Mouse (Mus musculus) testis, adult 2 months (tissue): ENCODE results near the gene Wfdc3. TPM values are rescaled to one million over a fixed set of nuclear protein-coding genes. Genes with fewer than 3 reads are reported as not detected.
A peak's percentile ranks its signal among the peaks of the same experiment; 100 is the strongest.

Experiments used
- H3K27ac ChIP-seq: fragments of 200-500 bp; 2 replicates; pipeline ENCODE4 v1.5.1; 2012; ENCODE audit warnings: low read depth, low read length; ENCODE audit not compliant: control insufficient read depth, insufficient read depth
- H3K27me3 ChIP-seq: fragments of 200-500 bp; 2 replicates; pipeline ENCODE4 v1.6.1; 2012; ENCODE audit warnings: mild to moderate bottlenecking, low read length, moderate library complexity; ENCODE audit not compliant: control insufficient read depth, insufficient read depth
- H3K36me3 ChIP-seq: fragments of 200-500 bp; 2 replicates; pipeline ENCODE4 v1.6.1; 2012; ENCODE audit warnings: mild to moderate bottlenecking, low read length; ENCODE audit not compliant: control insufficient read depth, insufficient read depth
- H3K4me1 ChIP-seq: fragments of 200-500 bp; 2 replicates; pipeline ENCODE4 v1.6.1; 2012; ENCODE audit warnings: low read length; ENCODE audit not compliant: control insufficient read depth, insufficient read depth
- H3K4me3 ChIP-seq: fragments of 200-500 bp; 2 replicates; pipeline ENCODE4 v1.5.1; 2012; ENCODE audit warnings: low read depth, mild to moderate bottlenecking, low read length, moderate library complexity, mixed read lengths; ENCODE audit not compliant: control insufficient read depth
- CTCF ChIP-seq: fragments of 200-500 bp; IDR thresholded peaks from 2 replicates; pipeline ENCODE4 v1.5.1; 2012; ENCODE audit warnings: low read depth, mild to moderate bottlenecking, inconsistent platforms, low read length, moderate library complexity; ENCODE audit not compliant: control insufficient read depth, insufficient read depth, insufficient replicate concordance
- POLR2A ChIP-seq: fragments of 200-500 bp; IDR thresholded peaks from 2 replicates; pipeline ENCODE4 v1.6.1; 2012; ENCODE audit warnings: low read depth, mild to moderate bottlenecking, inconsistent platforms, low read length, moderate library complexity; ENCODE audit not compliant: control insufficient read depth
- polyA plus RNA-seq: library from polyadenylated mRNA; depleted of rRNA; stranded (reverse); fragments of >200 nt; gene quantifications from 2 replicates; pipeline ENCODE4 v1.2.3, GENCODE M21; 2012

Wfdc3 gene
- polyA plus RNA-seq, 1 experiment, result 120 TPM

DNA sequence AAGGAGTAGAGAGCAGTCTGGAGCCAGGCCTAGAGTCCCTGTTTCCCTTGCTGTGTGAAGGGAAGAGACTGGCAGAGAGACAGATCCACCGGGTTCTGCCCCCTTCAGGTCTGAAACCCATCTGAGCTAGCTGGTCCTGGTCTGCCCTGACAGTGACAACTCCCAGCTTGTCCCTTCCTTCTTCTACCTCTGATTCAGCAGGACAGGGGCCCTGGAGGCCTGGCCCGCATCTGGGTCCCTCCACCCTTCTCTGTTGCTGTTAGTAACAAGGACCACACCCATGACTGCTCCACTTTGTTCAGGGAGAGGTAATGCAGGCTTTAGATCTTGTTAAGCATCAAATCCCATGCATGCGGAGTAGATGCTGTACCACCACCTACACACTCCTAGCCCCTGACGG lies 42.7 kb upstream of the Wfdc3 start:
- Histone ChIP-seq H3K36me3 (peaks cover 2% of the 10 kb centered on the region; the same call in 1 of the 2 replicates), H3K27ac (no peak overlapping the region), H3K4me3 (no peak overlapping the region), H3K4me1 (peaks cover 25% of the 10 kb centered on the region), H3K27me3 (no peaks in the 10 kb centered on the region)
- TF ChIP-seq POLR2A, result no peak
- no peak for TF ChIP-seq CTCF

DNA sequence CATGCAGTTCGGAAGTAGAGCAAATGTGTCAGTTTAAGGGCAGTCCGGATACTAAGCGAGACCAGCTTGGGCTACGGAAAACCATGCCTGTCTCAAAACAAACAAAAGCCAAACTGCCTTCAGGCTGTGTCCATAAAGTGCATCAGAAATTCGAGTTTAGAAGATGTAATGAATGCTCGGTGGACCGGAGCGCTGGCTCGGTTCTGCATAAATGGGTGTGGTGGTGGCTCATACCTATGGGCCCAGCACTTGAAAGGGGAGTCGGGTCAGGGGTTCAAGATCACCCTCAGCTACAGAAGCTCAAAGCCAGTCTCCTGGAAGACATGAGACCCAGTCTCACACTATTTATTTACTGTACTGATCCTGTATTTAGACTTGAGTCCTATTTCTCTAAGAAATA lies 42.0 kb upstream of the Wfdc3 start:
- Histone ChIP-seq H3K4me3 (no peak overlapping the region), H3K36me3 (peaks cover 2% of the 10 kb centered on the region; the same call in 1 of the 2 replicates), H3K4me1 (peaks cover 24% of the 10 kb centered on the region), H3K27me3 (no peaks in the 10 kb centered on the region), H3K27ac (no peak overlapping the region)
- TF ChIP-seq POLR2A, result no peak
- no peak for TF ChIP-seq CTCF

DNA sequence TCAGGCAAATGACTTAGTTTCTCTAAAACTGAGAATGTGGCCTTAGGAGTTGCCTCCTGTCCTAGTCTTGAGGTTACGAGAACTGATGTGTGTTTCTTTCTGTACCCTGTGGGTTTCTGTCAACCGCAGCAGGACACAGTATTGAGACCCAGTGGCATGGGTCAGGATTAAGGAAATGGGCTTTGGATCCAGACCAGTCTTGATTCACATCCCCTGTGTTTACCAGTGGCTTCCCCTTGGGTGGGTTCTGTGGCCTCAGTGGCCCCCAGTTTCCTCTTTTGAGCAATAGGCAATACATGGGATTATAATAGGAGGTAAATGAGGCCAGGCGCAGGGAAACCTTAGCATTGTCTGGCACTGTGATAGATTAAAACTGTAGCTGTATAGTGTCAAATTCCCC lies 41.3 kb upstream of the Wfdc3 start:
- TF ChIP-seq POLR2A (no peak), CTCF (no peak)
- H3K4me3 ChIP-seq, result peak overlapping the region; percentile 93
- no peaks in the 10 kb centered on the region for H3K36me3 ChIP-seq
- no peaks in the 10 kb centered on the region for H3K27me3 ChIP-seq
- H3K27ac ChIP-seq, result peak overlapping the region; percentile 89
- peaks cover 23% of the 10 kb centered on the region for H3K4me1 ChIP-seq

- Histone ChIP-seq H3K27ac (peak overlapping the region; percentile 89), H3K4me1 (peaks cover 20% of the 10 kb centered on the region), H3K27me3 (no peaks in the 10 kb centered on the region), H3K36me3 (no peaks in the 10 kb centered on the region), H3K4me3 (peak overlapping the region; percentile 93)
- no peak for TF ChIP-seq CTCF
- no peak for TF ChIP-seq POLR2A
Observed at GRCm38 (mm10) chr2:164786388-164786885, 40.7 kb upstream of the Wfdc3 start.

- Histone ChIP-seq H3K36me3 (no peaks in the 10 kb centered on the region), H3K4me3 (peak within 1 kb of the TSS; percentile 93), H3K27ac (peak within 1 kb of the TSS; percentile 89), H3K4me1 (peaks cover 20% of the 10 kb centered on the region), H3K27me3 (no peaks in the 10 kb centered on the region)
- TF ChIP-seq CTCF (no peak), POLR2A (peak; percentile 53)
Observed at GRCm38 (mm10) chr2:164785481-164786387, 40.0 kb upstream of the Wfdc3 start, which contains the start of gene Snx21. Gene Snx21 (plus strand): TSS chr2:164785823.

DNA sequence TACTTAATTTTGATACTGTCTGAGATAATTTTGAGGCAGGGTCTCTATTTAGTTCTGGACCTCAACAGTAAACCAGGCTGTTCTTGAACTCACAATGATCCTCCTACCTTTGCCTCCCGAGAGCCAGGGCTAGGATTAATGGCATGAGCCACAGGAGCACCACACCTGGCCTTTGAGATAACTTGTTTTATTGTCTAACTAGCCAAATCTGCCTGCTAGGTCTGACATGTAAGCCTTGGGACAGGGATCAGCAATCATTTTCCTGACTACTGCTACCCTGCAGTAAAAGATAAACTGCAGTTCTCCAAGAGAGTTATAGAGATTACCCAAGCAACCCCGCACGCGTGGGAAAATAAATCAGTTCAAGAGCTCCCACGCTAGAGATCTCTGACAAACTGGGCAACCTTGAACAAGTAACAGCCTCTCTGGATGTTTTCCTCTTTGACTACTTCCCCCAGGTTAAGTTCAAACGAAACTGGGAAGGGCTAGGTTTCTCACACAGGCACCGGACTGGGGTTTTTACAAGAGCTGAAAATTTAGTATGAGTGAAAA lies 39.2 kb upstream of the Wfdc3 start:
- H3K27ac ChIP-seq, result peak overlapping the region; percentile 79
- TF ChIP-seq POLR2A, result no peak
- no peak for TF ChIP-seq CTCF

GRCm38 (mm10) chr2:164783926-164784581 lies 38.3 kb upstream of the Wfdc3 start:
- TF ChIP-seq CTCF (no peak), POLR2A (no peak)
- H3K27ac ChIP-seq, result no peak overlapping the region

More for the DNA sequence above, 39.2 kb upstream of the Wfdc3 start:
- Histone ChIP-seq H3K4me3 (peak overlapping the region; percentile 93), H3K27me3 (no peaks in the 10 kb centered on the region), H3K4me1 (peaks cover 20% of the 10 kb centered on the region), H3K36me3 (no peaks in the 10 kb centered on the region)

More at GRCm38 (mm10) chr2:164783926-164784581, 38.3 kb upstream of the Wfdc3 start:
- Histone ChIP-seq H3K27me3 (no peaks in the 10 kb centered on the region), H3K36me3 (no peaks in the 10 kb centered on the region), H3K4me1 (peaks cover 20% of the 10 kb centered on the region), H3K4me3 (no peak overlapping the region)
